Mouse (Mus musculus) cerebellum, postnatal 14 days (tissue): Measurements from ENCODE around the gene Atf6b.

ENCODE experiments used
- DNase-seq, 2 experiments: peaks; one replicate each; pipeline ENCODE4 v3.0.0; 2021; ENCODE audit warnings: mixed read lengths in 2 of 2

The Atf6b gene

DNA sequence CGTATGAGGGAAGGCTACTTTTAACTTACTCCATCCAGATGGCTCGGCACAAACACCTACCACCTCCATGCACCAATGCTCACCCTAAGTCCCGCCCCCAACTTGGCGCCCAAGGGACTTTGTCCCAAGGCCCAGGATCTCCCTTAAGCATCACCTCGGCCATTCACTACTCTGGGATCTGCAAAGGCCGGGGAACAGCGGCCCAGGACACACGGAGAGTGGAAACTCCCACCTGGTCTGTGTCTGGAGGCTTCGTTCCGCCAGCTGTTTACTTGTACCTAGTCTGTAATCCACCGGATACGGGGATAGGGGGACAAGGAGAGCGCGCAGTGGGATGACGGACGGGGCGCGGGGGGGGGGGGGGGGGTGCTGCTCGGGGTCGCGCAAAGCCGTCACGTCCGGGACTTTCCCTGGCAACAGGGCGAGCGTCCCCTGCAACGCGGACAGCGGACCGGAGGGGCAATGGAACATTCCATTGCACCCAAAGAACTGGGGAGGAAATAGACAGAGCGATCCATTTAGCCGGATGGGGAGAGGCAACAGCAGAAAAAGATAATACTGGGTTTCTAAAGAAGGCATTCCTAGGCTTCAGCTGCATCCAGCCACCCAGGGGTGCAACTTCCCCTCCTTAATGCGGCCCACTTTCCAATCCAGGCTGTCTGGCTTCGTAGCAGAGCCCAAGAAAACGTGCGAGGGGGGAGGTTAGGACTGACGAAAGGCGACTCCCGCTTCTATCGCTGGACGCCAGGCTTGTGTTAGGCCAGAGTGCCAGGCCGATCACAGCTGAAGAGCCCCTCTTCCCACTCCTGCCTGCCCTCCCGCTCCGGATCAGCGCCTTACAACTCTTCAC is 19.6 kb upstream of the Atf6b start:
- peak; percentile 90 to 91 for DNase-seq

DNA sequence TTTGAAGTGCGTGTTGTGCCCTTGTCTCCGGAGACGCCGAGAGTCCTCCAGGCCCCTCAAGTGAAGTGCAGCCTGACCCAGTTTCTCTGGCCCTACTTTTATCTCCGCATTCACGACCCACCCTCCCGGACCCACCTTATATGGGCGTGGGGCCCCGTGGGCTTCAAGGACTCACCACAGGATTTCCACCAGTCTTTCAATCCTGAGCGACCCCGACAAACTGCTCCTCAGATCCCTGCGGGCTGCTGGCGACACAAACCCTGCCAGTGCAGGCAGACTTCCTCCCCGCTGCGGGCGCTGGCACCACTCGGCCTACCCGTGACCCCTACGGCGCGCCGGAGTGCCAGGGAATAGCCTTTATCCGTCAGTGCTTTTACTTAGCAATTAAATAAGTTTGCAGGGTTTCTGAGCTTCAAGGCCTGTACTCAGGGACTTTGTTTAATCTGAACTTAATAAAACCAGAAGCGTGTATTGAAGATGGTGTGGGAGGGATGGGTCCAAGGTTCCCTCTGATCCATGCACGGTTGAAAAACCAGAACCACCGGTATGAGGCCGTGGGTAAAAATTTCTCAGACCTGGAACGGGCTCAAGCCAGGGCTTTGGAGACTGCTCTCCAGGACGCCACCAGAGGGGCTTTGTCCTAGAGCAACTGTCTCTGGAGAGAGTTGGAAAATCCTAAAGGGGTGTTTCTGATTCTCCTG is 18.9 kb upstream of the Atf6b start, which contains the start of gene Ppt2:
Ppt2 (minus strand) TSS at position 568 of the 701 bp plus-strand sequence.
- peak; percentile 83 to 90 for DNase-seq

DNA sequence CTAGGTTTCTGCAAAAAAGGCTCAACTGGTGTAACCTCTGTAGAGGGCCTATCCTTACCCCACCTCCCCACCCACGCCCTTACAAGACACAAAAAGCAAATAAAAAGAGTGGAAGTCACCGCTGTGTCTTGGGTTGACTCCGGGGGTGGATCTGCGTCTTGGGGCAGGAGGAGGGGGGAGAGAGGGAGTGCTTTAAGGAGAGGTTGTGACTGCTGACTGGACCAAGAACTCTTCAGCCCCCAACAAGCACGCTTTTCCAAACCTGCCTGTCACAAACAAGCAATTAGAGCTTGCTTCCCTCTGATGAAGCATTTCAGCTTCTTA is 18.3 kb upstream of the Atf6b start:
- peak in 1 of 2 experiments; percentile 26 for DNase-seq

DNA sequence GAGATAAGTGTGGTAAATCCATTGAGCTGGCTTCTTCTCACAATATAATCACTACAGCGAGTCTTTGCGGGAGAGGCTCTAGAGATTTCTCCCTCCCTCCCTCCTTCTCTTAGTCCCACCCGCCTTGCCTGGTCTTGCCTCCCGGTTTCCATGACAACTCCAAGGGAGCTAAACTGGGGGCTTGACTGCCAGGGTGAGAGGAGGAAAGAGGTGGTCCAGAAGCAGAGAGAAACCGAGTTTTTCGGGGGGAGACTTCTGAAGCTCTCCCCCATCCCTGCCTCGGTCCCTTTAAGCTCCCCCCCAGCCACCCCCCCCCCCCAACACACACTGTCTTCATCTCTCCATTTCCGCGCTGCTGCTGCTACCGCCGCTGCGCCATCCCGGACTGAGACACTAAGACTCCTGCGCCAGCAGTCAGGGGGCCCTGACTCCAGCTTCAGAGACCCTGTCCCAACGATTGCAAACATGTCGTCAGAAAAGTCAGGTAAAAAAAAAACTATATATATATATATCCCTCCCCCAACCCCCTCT is 17.7 kb upstream of the Atf6b start, which contains the start of gene Prrt1:
Prrt1 (plus strand) TSS at position 313 of the 531 bp plus-strand sequence.
- DNase-seq: peak; percentile 61 to 74

DNA sequence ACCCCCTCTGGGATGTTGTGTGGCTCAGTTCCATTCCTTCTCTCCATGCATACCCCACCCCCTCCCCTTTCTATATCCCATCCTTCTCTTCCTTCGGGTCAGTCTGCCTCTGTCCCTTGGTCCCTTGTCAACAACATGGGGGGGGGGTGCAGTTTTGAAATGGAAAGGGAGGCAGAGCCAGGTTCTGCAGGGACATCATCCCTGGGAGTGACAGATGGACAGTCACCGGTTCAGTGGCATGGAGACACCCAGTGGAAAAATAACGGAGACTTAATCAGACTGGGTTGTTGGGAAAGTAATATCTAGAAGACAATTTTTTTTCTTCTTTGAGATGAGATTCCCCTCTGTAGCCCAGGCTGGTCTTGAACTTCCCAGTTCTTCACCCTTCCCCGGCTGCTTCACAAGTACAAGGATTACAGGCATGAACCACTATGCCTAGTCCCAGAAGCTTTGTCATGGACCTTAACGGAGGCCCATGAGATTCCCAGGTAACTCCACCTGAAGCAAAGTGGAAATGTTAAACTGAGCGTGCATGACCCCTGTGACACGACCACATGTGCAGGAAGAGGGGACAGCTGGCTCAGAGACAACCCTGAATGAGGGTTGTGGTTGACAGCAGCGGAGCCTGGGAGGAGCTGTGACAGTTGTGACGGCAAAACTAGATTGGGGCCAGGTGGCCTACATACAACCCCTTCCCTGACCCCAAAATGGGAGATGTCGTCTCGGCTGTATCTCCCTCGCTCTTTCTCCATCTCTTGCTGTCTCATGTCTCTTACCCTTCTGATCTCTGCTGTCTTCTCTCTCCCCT is 16.9 kb upstream of the Atf6b start:
- DNase-seq: peak; percentile 82

DNA sequence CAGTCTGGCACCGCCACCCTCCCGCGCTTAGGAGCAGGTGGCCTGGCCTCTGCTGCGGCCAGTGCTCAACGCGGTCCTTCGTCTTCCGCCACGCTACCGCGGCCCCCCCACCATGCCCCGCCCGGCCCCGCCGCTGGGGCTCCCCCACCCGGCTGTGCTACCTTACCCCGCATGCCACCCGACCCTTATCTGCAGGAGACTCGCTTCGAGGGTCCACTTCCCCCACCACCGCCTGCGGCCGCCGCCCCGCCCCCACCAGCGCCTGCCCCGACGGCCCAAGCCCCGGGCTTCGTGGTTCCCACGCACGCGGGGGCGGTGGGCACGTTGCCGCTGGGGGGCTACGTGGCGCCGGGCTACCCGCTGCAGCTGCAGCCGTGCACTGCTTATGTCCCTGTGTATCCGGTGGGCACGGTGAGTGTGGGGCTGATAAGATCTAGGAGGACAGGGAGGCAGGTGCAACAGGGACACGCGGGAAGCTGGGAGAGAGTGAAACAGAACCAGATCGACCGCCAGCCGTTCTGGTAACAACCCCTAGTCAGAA is 16.1 kb upstream of the Atf6b start:
- DNase-seq: peak; percentile 73 to 74

DNA sequence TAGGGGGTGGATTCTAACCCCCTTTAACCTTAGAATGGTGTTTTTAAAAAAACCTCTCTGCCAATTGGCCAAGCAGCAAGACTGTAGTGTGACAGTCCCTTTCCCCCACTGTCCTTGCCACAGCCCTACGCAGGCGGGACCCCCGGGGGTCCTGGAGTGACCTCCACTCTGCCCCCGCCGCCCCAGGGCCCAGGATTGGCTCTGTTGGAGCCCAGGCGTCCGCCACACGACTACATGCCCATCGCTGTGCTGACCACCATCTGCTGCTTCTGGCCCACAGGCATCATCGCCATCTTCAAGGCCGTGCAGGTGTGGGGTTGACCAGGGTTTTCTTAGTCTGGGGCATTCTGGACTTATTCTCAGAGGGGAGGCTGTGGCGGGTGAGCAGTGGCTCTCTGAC is 15.3 kb upstream of the Atf6b start:
- DNase-seq: peak; percentile 62 to 63

DNA sequence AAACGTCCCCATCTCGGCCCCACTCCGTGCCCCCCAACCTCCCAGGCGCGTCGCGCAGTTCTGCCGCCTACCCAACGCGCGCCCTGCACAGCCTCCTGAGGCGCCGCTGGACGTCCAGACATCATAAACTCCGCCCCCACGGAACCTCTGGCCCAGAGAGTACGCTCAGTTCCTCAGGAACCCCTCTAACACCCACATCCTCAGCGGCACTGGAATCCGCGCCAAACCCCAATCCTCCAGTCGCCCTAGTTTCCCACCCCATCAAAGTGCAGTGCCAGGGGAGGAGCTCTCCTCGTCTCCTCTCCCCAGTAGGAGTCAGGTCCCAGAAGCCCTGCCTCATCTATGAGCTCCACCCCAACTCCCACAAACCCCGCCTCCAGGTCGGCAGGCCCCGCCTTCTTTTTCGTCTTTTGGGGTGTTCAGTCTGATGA is 14.7 kb upstream of the Atf6b start:
- DNase-seq: peak; percentile 73 to 77

DNA sequence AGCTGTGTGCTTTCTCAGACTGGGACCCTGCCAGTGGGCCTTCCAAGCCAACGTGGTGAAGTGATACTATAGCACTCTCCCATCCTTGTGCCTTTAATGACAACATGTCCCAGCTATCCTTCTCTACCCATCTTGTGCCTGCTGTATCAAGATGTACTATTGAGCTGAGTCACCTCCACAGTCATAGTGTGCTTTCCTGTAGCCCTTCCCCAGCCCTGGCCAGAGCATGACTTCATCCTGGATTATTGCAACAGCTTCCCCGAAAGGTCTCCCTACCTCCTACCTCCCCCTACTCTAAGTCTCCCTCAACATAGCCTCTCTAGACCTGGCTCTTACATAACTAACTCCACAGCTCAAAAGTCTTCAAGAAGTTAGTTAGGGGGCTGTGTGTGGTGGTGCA is 11.3 kb upstream of the Atf6b start:
- DNase-seq: no peak

DNA sequence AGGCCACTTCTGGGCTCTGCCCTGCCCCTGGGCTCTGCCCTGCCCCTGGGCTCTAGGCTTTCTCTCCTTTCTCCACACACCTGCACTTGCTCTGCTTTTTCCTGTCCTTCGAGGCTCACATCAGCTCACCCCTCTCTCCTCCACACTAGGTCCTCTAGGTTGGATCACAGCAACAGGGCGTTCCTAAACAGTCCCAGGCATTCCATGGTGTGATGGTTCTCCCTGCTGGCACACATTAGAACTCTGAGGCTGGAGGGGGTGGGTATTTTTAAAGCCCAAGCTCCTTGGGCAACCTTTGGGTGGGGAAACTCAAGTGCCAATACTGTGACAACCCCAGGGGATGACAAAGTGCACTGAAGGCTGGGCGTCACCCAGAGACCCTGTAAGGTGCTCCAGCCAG is 9.5 kb upstream of the Atf6b start:
- DNase-seq: no peak

DNA sequence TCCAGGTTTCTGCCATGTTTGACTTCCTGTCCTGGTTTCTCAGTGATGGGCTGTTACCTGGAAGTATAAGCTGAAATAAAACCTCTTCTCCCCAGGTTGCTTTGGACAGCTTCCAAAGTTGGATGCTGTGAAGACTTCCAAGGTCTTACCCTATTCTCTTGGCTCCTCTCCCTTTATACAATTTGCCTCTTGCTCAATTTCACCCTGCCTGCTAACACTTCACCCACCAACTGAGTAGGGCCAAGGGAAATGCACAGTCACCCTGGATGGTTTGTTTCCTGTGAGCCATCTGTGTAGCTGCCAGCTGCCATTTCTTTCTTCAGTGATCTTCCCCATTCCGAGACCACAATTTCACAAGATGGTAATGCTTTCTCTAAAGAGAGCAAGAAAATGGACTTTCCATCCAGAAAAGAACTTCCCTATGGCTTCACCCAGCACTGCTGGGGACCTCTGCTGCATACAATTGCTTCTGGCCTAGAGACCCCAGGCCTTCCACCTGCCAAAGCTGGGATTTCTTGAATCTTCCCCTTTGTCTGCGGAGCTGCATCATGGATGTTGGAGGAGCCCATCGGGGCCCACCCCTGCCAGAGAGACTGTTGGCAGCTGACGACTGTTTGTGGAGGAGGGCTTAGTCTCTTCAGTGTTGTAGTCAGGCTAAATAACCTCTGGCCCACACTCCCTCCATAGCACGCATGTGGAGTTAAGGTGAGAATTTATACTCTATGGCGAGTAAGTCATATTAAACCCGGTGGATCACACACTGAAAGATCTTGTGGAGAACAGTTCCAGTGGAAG is 7.3 kb upstream of the Atf6b start:
- no peak for DNase-seq

DNA sequence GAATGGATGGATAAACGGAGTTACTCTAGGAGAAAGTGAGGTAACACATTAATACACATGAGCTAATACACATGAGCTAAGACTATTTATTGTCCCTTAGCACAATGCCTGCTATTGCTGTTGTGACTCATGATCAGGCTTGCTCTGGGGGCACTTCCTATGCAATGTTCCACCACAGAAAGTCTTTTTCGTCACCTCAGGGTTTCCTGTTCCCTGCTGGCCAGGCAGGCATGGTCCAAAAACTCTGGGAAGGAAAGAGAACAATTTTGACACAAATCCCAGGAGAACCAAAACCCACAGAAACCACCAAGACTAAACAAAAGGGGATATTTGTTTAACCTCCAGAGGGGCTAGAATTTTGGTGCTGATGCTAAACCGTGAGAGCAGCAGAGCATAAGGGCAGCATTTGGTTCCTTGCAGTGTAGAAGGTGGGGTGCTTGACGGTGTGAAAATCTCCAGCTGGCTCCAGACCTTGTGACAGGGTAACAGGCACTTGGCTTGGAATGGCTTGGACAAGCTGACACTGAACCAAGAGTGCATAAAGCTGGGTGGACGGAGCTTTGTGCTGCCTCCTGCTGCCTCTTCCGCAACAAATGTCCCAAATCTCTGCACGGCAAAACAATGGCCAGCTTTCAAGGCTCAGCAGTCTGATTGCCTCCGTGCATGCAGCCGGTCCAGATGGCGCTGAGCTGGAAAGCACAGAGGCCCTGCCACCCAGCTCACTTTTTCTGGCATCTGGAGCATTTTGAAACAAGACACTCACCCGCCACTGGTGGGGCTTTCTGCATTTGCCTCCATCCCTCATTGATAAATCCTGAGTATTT is 6.0 kb upstream of the Atf6b start:
- peak; percentile 79 to 88 for DNase-seq

DNA sequence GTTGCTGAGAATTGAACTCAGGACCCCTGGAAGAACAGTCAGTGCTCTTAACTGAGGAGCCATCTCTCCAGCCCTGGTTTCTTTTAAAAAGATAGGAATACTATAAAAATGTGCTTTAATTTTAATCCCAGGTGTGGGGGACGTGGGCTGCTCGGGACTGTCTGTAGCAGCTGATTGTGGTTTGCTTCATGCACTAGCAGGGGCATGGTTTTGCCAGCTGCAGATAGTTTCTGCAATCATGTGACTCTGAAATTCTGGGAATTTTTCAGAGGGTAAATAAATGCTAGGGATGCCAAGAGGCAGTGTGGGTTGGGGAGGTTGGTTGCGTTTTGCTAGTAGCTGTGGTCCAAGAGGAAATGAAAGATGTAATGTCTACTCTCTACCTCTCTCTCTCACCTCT is 5.0 kb upstream of the Atf6b start:
- no peak for DNase-seq

DNA sequence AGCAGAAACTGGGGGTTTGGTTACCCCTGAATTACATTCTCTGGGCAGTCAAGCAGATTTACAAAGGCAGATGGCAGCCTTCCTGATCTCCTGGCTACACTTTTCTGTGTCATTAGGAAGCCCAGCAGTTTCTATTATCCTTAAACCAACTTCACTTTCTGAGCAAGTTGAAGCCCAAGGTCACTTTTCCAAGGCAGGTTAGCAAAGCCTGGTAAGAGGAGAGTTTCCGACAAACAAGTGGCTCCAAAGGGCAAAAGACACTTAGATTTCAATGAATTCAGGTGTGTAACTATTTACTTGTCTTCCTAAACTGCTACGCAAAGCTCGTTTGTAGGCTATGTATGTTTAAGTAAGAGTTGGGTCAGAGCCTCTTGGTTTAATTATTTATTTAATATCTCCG is 3.6 kb upstream of the Atf6b start:
- DNase-seq: peak in 1 of 2 experiments; percentile 9

DNA sequence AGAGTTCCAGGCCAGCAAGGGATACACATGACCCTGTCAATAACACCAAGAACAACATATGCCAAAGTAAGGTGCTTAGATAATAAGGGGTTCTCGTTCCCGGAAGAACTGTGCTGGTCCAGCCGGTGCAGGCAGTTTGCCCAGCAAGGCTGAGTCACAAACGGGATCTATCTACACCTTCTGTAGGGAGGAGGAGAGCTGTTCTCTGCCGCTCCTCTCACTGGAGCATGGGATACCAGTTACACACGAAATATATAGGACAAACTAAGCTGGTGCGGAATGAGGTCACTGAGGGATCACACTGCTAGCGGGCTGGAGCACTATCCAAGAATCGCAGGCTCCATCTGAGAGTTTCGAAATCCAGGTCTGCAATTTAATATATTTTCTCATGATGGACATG is 3.0 kb upstream of the Atf6b start:
- DNase-seq: peak; percentile 52 to 67

DNA sequence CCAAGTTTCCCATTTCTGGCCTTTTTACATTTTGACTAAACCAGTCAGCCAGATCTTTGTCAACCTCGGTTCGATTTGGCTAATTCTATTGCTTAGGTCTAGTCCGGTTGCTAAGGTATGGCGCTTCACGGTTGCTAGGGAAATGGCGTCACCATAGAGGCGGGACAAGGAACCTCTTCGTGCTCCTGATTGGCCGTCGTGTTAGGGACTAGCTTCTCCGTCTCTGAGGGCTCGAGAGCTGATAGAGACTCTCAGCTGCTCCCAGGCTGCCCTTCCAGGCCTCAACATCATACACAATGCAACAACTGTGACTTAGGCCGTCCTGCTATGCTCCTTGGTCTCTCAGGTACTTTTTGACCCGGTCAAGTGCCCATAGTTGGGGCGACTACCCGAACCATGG is 2.3 kb upstream of the Atf6b start, which contains the start of gene Fkbpl:
Fkbpl (plus strand) TSS at position 157 of the 400 bp plus-strand sequence.
- peak; percentile 96 to 98 for DNase-seq

DNA sequence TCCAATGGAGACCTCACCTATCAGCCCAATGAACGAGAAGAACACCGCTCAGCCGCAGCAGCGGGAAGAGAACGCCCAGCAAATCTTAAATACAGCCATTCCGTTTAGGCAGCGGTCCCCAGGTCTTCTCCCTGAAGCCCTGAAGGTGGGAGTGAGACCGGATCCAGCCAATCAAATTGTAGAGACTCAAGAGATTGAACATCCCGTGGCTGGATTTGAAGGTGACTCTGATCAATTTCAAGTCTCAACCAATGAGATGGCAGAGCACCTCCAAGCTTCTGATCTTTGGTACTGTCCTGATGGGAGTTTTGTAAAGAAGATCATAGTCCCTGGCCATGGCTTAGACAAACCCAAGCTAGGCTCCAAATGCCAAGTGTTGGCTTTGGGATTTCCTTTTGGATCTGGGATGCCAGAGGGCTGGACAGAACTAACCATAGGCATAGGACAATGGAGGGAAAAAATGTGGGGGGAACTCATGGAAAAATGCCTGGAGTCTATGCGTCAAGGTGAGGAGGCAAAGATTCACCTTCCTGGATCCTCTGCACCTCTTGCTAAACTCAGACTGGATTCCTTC is 1.6 kb upstream of the Atf6b start:
- DNase-seq: peak; percentile 17 to 21

DNA sequence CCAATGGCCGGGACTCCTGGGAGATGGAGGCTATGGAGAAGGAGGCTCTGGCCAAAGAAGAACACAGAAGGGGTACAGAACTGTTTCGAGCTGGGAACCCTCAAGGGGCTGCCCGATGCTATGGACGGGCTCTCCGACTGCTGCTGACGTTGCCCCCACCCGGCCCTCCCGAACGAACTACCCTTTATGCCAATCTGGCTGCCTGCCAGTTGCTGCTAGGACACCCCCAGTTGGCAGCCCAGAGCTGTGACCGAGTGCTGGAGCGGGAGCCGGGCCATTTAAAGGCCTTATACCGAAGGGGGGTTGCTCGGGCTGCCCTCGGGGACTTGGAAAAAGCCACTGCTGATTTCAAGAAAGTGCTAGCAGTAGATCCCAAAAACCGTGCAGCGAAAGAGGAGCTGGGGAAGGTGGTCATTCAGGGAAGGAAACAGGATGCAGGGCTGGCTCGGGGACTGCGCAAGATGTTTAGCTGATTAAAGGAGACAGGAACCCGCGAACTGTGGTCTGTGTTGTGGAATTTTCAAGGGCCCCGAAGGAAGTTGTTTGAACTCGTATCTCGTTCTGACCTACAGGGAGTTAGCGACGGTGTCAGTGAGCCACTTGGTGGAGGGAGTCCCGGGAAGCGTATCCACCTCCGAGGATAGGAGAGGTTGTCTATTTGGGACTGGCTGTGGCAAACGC is 975 bp upstream of the Atf6b start:
- DNase-seq: peak; percentile 36 to 60

DNA sequence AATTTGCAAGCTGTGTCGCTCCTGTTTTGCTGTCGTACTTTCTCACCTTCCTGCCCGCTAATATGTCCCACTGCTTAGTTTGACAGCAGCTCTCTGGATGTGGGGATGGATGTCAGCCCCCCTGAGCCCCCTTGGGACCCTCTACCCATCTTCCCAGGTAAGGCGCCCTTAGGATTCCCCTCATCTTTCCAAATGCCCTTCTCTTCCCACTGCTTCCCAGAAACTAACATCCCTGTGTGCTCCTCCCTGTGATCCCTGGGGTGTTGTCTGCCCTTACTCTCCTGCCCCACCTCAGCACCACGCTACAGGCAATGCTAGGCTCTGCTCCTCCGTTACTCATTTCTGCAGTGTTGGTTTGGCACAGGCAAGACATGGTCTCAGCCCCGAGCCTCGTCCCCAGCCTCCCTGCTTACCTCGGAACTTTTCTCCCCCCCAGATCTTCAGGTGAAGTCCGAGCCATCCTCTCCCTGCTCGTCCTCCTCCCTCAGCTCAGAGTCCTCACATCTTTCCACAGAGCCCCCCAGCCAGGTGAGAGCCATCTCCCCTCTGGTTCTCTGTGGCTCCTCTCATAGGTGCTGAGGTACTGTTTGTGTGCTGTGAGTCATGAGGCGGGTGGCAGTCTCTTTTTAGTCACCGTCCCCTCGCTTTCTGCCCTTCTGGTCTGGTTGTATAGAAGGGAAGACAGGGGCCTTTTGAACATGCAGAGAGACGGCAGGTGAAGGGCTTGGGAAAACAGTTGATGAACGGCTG is 1.4 kb downstream of the Atf6b start:
- peak in 1 of 2 experiments; percentile 8 for DNase-seq
